Mouse (Mus musculus) limb, embryonic 12.5 days (tissue): ENCODE measurements around the gene Dpy19l3. TPM values are rescaled to one million over a fixed set of nuclear protein-coding genes. Genes with fewer than 3 reads are reported as not detected.

Experiments
- ATAC-seq: fragments of 200-750 bp; cut with Nextera tagmentation; 2 replicates; pipeline ENCODE4 v1.8.0; 2017; ENCODE audit warnings: low read depth, moderate TSS enrichment; ENCODE audit not compliant: insufficient number of reproducible peaks, insufficient read depth, low FRiP score, low TSS enrichment
- H3K27ac ChIP-seq: fragments of 300-500 bp; sonication (generic); 2 replicates; pipeline ENCODE4 v1.5.1; 2016; ENCODE audit warnings: mild to moderate bottlenecking, moderate library complexity
- H3K27me3 ChIP-seq: fragments of 300-500 bp; sonication (generic); 2 replicates; pipeline ENCODE4 v1.6.1; 2016; ENCODE audit warnings: mild to moderate bottlenecking, moderate library complexity
- H3K36me3 ChIP-seq: fragments of 300-500 bp; sonication (generic); 2 replicates; pipeline ENCODE4 v1.6.1; 2016; ENCODE audit warnings: mild to moderate bottlenecking, moderate library complexity
- H3K4me1 ChIP-seq: fragments of 300-500 bp; sonication (generic); replicated peaks from 2 replicates; pipeline ENCODE4 v1.6.1; 2016
- H3K4me2 ChIP-seq: fragments of 300-500 bp; sonication (generic); 2 replicates; pipeline ENCODE4 v1.6.1; 2016; ENCODE audit warnings: mild to moderate bottlenecking, moderate library complexity
- H3K4me3 ChIP-seq: fragments of 300-500 bp; sonication (generic); replicated peaks from 2 replicates; pipeline ENCODE4 v1.5.1; 2016; ENCODE audit warnings: mild to moderate bottlenecking
- H3K9ac ChIP-seq: fragments of 300-500 bp; sonication (generic); replicated peaks from 2 replicates; pipeline ENCODE4 v1.6.1; 2016; ENCODE audit warnings: mild to moderate bottlenecking, moderate library complexity
- H3K9me3 ChIP-seq: fragments of 300-500 bp; sonication (generic); 2 replicates; pipeline ENCODE4 v1.6.1; 2016; ENCODE audit warnings: mild to moderate bottlenecking, moderate library complexity
- WGBS: fragments of 180-500 bp; shearing (Covaris S2); methylation state at CpG from one replicate; pipeline ENCODE4 v1.1.7; 2016; 5-methylcytosine and 5-hydroxymethylcytosine counted together
- polyA plus RNA-seq: library from polyadenylated mRNA; unstranded; fragments of >200 nt; fragmentation: Nextera tagmentation; extraction: Ambion mirVana; gene quantifications from 2 replicates; pipeline ENCODE4 v1.2.1, GENCODE M21; 2016

The Dpy19l3 gene
- polyA plus RNA-seq: 35.8 and 39.2 TPM in 2 replicates

GRCm38 (mm10) chr7:35754033-35754885, at the start of gene Dpy19l3:
Dpy19l3 (minus strand) TSS chr7:35754454.
- under 1% methylated on average over 69 of the region's 70 CpGs for WGBS

GRCm38 (mm10) chr7:35802906-35803595, 48.8 kb upstream of the Dpy19l3 start, which contains the start of gene Zfp507:
Zfp507 (minus strand) TSS chr7:35803003.
- Histone ChIP-seq H3K4me2 (peak within 1 kb of the TSS; percentile 74), H3K27ac (peak within 1 kb of the TSS; percentile 91), H3K9ac (peak within 1 kb of the TSS; percentile 97), H3K36me3 (peaks cover 32% of the 10 kb centered on the region), H3K4me3 (peak within 1 kb of the TSS; percentile 95), H3K27me3 (no peaks in the 10 kb centered on the region), H3K4me1 (peaks cover 12% of the 10 kb centered on the region), H3K9me3 (no peaks in the 10 kb centered on the region)
- peak; percentile 90 for ATAC-seq
- 20% methylated on average over 25 of the region's 26 CpGs for WGBS

More at GRCm38 (mm10) chr7:35754033-35754885, at the start of gene Dpy19l3:
- peak; percentile 97 for ATAC-seq
- H3K4me1 ChIP-seq: peaks cover 12% of the 10 kb centered on the region
- peak within 1 kb of the TSS; percentile 50; the same call in 1 of the 2 replicates for H3K27ac ChIP-seq
- peaks cover 25% of the 10 kb centered on the region for H3K36me3 ChIP-seq
- H3K27me3 ChIP-seq: no peaks in the 10 kb centered on the region
- H3K4me3 ChIP-seq: peak within 1 kb of the TSS; percentile 82
- no peaks in the 10 kb centered on the region for H3K9me3 ChIP-seq
- peak within 1 kb of the TSS; percentile 88 for H3K4me2 ChIP-seq
- H3K9ac ChIP-seq: peak within 1 kb of the TSS; percentile 75

DNA sequence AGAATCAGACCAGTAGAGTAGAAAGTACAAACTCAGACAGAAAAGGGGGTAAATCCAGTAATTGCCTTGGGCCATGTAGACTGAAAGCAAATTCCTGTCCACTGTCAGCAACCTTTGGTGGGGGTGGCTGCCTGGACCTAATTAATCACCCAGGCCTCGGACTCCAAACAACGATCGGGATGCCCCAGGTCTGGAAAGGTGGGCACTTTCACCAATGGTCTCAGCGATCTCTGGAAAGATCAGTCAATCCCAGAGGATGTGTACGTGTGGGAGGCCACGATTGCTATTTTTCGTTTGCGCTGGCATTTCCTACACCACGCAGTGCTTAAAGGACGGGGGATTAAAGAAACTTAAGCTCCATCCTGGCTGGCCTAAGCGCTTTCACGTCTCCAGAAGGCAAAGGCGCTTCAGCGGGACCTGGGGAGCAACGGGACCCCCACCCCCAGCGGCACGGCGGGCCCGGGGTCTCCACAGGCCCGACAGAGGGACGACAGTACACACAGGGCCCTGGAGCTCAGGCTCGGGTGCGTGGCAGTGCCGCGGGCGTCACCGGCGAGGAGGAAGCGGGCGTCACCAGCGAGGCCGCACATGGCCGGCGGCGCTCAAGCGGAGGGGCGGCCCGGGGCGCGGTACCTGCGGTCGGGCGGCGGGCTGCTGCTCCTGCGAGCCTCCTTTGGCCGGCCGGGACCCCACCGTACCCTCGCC, 48.1 kb upstream of the Dpy19l3 start:
- peak; percentile 84 for ATAC-seq

DNA sequence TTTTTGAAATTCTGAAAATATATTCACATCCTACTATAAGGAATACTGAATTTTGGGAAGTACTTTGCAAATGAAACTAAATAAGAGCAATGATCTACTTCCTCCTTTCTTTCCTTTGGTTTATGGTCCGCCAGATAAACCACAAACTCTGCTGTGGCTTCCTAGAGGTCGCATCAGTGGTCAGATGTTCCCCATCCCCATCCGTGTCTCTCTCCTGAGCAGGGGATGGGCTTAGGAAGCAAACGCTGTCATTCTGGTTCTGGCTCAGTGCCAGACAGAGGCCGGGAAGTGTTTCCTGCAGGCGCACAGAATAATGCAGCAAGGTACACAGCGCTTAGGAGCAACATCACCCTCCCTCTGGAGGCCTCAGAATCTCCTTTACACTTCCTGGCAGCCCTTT, 41.9 kb upstream of the Dpy19l3 start:
- Histone ChIP-seq H3K9me3 (no peaks in the 10 kb centered on the region), H3K36me3 (peaks cover 100% of the 10 kb centered on the region), H3K4me2 (no peak overlapping the region), H3K9ac (no peak overlapping the region), H3K27me3 (no peaks in the 10 kb centered on the region), H3K4me3 (no peak overlapping the region), H3K4me1 (peaks cover 9% of the 10 kb centered on the region), H3K27ac (no peak overlapping the region)
- ATAC-seq: no peak
- 78% methylated on average over 7 of the region's 7 CpGs for WGBS

More for the DNA sequence above, 48.1 kb upstream of the Dpy19l3 start:
- Histone ChIP-seq H3K36me3 (peaks cover 39% of the 10 kb centered on the region), H3K27me3 (no peaks in the 10 kb centered on the region), H3K4me3 (peak overlapping the region; percentile 95), H3K4me1 (peaks cover 12% of the 10 kb centered on the region), H3K9me3 (no peaks in the 10 kb centered on the region), H3K27ac (peak overlapping the region; percentile 91), H3K4me2 (peak overlapping the region; percentile 74), H3K9ac (peak overlapping the region; percentile 97)
- under 1% methylated on average over 47 of the region's 49 CpGs for whole genome bisulfite sequencing

GRCm38 (mm10) chr7:35794145-35794664, 40.0 kb upstream of the Dpy19l3 start:
- peaks cover 11% of the 10 kb centered on the region for H3K4me1 ChIP-seq
- H3K9me3 ChIP-seq: no peaks in the 10 kb centered on the region
- no peaks in the 10 kb centered on the region for H3K27me3 ChIP-seq
- no peak overlapping the region for H3K9ac ChIP-seq
- H3K4me3 ChIP-seq: no peak overlapping the region
- no peak for ATAC-seq
- 90% methylated on average over 12 of the region's 12 CpGs for WGBS
- H3K27ac ChIP-seq: no peak overlapping the region
- H3K4me2 ChIP-seq: no peak overlapping the region
- H3K36me3 ChIP-seq: peaks cover 98% of the 10 kb centered on the region

DNA sequence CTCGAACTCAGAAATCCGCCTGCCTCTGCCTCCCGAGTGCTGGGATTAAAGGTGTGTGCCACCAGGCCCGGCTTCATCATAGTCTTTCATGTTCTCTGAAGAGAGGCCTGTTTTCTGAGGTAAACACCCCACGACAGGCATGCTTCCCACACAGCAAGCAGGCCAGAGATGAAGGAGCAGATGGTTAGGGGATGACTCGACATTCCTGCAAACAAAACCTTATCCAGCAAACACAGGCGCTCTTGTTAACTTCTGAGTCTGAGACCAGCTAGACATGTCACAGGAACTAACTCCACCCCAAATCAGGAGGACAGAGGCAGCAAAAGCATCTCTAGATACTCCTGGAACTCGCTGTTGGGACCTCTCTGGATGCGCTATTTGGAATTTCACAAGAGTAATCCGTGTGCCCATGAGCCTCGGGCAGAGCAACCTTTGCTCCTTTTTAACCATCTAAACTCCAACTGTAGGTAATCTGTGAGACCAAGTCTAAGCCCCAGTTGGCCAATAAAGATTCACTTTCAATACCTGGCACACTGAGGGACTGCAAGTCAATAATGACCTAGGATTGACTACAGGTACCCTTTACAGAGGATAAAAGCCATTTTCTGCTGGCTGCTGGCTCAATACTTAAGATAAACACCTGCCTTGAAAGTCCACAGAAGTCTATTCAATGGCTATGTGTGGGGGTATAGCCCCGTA, 38.0 kb upstream of the Dpy19l3 start:
- no peak for ATAC-seq
- H3K36me3 ChIP-seq: peaks cover 94% of the 10 kb centered on the region

GRCm38 (mm10) chr7:35790926-35791325, 36.7 kb upstream of the Dpy19l3 start:
- peaks cover 11% of the 10 kb centered on the region for H3K4me1 ChIP-seq
- 33% methylated on average over 8 of the region's 8 CpGs for WGBS
- no peak overlapping the region for H3K4me3 ChIP-seq
- peaks cover 90% of the 10 kb centered on the region for H3K36me3 ChIP-seq
- H3K4me2 ChIP-seq: no peak overlapping the region
- no peaks in the 10 kb centered on the region for H3K9me3 ChIP-seq
- no peak overlapping the region for H3K27ac ChIP-seq
- H3K9ac ChIP-seq: no peak overlapping the region
- H3K27me3 ChIP-seq: no peaks in the 10 kb centered on the region
- ATAC-seq: no peak

More for the DNA sequence above, 38.0 kb upstream of the Dpy19l3 start:
- no peak overlapping the region for H3K9ac ChIP-seq
- H3K27me3 ChIP-seq: no peaks in the 10 kb centered on the region
- H3K27ac ChIP-seq: no peak overlapping the region
- H3K4me2 ChIP-seq: no peak overlapping the region
- H3K4me3 ChIP-seq: no peak overlapping the region
- H3K9me3 ChIP-seq: no peaks in the 10 kb centered on the region
- H3K4me1 ChIP-seq: peaks cover 11% of the 10 kb centered on the region
- WGBS: 88% methylated on average over 12 of the region's 12 CpGs

DNA sequence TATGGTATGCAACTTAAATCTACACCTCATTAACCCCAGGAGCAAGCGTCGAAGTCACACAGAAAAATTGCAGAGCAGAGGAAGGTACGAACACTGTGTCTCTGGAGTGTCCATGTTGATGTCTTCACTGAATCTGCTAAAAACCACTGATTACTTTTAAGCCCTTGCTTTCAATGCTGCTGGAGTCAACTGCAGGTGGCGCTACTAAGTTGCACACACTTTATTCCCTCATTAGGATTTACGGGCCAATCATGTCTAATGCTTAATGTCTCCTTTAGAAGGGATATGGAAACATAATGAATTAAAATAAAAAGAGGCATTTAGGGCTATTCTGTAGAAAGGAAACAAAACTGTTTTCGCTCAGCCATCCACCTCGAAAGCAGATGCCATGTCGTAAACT, 35.9 kb upstream of the Dpy19l3 start:
- no peaks in the 10 kb centered on the region for H3K9me3 ChIP-seq
- H3K27me3 ChIP-seq: no peaks in the 10 kb centered on the region
- no peak overlapping the region for H3K4me3 ChIP-seq
- no peak for ATAC-seq
- no peak overlapping the region for H3K4me2 ChIP-seq
- H3K9ac ChIP-seq: no peak overlapping the region
- H3K27ac ChIP-seq: no peak overlapping the region
- peaks cover 11% of the 10 kb centered on the region for H3K4me1 ChIP-seq
- peaks cover 90% of the 10 kb centered on the region for H3K36me3 ChIP-seq
- WGBS: 53% methylated on average over 8 of the region's 8 CpGs

GRCm38 (mm10) chr7:35785579-35785978, 31.3 kb upstream of the Dpy19l3 start:
- H3K36me3 ChIP-seq: peaks cover 88% of the 10 kb centered on the region
- ATAC-seq: no peak
- no peaks in the 10 kb centered on the region for H3K27me3 ChIP-seq
- H3K9ac ChIP-seq: no peak overlapping the region
- H3K4me2 ChIP-seq: no peak overlapping the region
- no peaks in the 10 kb centered on the region for H3K9me3 ChIP-seq
- WGBS: 87% methylated on average over 4 of the region's 4 CpGs
- H3K4me3 ChIP-seq: no peak overlapping the region
- H3K4me1 ChIP-seq: no peaks in the 10 kb centered on the region
- H3K27ac ChIP-seq: no peak overlapping the region

GRCm38 (mm10) chr7:35782252-35782651, 28.0 kb upstream of the Dpy19l3 start:
- Histone ChIP-seq H3K4me1 (no peaks in the 10 kb centered on the region), H3K4me3 (no peak overlapping the region), H3K27ac (no peak overlapping the region), H3K27me3 (no peaks in the 10 kb centered on the region), H3K9me3 (no peaks in the 10 kb centered on the region), H3K4me2 (no peak overlapping the region), H3K9ac (no peak overlapping the region), H3K36me3 (peaks cover 85% of the 10 kb centered on the region)
- no peak for ATAC-seq
